Mouse (Mus musculus) thymus, postnatal 10 days (tissue): ENCODE measurements around the gene Epx.

Source experiments
- DNase-seq, 2 experiments: peaks; one replicate each; pipeline ENCODE4 v3.0.0; 2021; ENCODE audit warnings: low spot score in 2 of 2

Gene Epx

DNA sequence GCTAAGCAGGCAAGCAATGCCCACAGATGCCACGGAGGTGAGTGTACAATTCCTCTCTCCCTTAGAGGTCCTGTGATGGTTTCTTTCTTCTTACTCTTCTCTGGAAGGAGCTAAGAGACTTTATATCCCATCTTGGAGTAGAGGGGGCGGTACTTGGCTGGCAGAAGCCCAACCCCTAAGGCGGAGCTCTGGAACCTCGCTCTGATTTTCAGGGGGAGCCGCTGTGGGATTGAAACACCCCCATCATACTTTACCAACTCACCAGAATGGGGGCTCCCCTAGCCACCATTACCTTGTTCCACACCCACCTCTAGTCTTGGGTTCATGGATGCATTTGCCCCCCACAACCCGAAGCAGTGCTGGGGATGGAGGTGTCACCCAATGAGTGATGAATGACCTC lies at the start of gene Epx:
Gene Epx, minus strand, starts transcription at position 101 of the 400 bp plus-strand sequence.
- DNase-seq, result no peak

DNA sequence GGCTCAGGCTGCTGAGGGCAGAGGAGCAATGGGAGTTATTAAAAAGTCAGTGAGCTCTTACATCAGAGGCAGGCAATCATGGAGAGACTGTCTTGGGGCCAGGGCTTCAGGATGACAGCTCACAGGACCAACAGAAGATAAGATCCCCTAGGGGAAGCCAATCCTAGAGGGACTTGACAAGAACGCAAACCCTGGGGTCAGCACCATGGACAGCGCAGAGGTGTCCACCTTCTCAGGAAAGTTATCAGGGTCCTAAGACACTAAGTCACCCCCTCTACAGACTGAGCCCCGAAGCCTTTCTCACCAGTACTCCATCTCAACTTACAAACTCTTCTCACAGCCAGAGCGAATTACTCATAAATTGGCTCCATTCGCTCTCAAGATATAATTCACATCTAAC lies 45.6 kb upstream of the Epx start, which contains the start of gene Olfr464:
Gene Olfr464, minus strand, starts transcription at position 2 of the 400 bp plus-strand sequence.
- peak in 1 of 2 experiments; percentile 42 for DNase-seq

DNA sequence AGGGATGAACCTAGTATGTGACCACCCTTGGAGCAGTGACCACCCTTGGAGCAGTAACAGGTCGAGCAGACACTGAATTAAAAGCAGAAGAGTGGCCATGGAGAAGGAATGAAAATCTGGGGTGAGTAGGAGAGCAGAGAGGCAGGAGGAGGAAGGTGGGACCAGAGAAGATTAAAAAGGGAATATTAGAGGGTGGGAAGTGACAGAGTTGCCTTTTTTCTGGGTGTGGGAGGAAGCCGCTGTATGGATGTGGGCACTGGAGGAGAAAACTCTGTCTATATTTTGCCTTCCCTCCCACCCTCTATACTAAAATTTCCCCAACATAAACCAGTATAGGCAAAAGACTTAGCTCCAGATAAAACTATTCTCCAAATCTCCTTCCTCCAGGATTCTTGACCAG lies 45.0 kb upstream of the Epx start:
- no peak for DNase-seq

DNA sequence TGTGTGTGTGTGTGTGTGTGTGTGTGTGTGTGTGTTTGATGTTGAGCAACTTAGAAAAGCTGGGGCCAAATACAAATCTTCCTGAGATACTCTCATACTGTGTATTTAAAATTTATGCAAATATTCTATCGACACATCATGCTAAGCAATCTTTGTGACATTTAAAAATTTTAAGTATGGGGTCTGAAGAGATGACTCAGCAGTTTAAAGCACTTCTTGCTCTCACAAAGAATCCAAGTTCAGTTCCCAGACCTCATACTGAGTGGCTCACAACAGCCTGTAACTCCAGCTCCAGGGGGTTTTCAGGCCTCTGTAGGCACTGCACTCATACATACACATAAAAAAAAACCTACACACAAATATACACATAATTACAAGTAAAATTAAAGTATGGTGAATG lies 40.7 kb upstream of the Epx start:
- no peak for DNase-seq

DNA sequence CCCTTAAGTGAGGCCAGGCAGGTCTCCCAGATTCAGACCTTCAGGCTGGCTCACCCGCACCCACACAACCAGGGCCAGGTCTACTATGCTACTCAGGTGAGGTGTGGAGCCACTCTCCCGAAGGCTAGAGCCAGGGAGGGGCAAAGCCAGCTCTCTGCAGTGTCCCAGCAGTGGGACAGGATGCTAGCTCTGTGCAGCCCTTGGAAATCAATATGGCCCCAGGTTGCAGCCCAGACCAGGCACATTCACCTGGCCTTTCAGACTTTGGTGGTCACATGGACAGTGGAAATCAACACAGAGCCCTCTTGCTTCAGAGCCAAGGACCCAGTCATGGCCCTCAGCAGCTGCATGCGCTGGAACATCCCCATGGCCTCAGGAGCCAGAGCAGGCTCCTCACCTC lies 29.0 kb upstream of the Epx start:
- DNase-seq, result no peak

DNA sequence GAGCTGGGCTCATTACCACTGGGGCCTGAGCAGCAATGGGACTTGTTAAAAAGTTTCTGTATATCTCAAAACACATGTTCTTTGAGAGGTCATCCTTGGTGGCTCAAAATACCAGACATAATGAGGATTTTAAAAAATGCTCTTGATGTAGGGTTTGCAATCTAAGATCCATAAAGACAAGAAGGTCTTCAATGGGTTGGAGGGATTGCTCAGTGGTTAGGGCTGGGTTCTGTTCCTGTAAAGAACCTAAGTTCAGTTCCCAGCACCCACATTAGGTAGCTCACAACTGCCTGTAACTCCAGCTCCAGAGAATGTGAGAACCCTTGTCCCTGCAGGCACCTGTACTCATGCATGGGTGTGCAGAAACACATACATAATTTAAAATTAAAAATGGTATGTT lies 22.0 kb upstream of the Epx start, which contains the start of gene Olfr463:
Gene Olfr463, minus strand, starts transcription at position 101 of the 400 bp plus-strand sequence.
- no peak for DNase-seq

DNA sequence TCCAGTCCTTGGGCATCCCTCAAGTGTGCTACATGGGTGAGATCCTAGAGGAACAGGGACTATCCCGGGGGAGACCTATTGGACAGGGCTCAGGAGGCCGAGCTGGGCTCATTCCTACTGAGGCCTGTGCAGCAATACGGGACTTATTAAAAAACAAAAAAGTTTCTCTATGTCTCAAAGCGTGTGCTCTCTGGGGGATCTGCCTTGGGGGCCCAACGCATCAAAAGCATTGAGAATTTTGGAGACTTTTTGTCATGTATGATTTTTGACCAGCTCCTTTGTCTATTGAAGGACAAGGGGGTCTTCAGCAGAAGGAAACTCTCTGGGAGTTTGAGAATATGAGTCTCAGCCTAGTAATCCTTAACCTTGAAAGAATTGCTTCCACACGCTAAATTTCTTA lies 16.8 kb upstream of the Epx start, which contains the start of gene Olfr462:
Gene Olfr462, minus strand, starts transcription at position 101 of the 400 bp plus-strand sequence.
- no peak for DNase-seq

DNA sequence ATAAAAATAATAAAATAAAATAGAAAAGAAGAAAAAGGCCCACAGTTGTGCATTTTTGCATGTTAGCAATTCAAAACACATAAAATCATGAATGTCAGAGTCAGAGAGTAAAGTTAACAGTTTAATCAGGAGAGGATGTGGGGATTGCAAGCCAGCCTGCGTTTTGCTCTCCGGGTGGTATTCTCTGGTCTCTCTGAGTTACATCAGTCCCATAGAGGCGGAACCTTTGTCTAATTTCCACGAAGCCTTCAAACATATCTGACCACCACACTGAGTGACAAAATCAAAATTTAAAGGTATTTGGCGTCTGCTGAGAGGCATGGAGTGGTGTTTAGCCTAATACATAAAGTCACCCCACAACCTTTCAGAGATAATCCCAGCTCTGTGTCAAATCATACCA lies 9.5 kb upstream of the Epx start:
- no peak for DNase-seq

DNA sequence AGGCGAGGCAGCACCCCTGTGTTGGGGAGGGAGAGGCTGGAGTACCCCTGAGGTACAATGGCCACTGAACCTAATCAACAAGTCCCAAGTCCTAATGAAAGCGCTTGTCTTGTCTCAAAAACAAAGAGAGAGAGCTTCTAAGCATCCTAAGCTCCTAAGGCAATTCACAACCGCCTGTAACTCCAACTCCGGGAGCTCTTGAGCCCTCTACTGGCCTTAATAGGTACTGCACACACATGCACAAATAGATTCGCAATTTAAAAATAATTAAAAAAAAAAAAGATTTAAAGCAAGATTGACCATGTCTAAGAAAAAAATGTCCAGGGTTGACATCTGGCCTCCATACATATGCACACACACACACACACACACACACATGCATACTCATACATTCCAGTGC lies 8.2 kb upstream of the Epx start:
- peak in 1 of 2 experiments; percentile 17 for DNase-seq

DNA sequence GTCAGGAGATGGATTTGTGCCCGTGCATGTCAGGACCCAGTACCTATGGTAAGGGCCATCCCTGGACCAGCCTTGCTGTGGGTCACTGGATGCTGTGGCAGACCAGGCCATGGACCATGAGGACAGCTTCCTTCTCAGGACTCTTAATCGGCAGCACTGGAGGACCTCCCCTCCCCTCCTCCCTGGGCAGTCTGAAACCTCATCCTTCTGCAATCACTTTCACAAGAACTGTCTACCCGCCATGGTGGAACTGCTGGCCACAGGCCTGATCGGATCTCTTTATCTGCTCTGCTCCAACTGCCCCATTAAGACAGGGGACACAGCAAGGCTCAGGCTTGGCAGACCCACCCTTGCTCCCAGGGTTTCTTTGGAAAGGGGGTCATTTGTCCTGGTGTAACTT lies 6.4 kb upstream of the Epx start:
- no peak for DNase-seq

DNA sequence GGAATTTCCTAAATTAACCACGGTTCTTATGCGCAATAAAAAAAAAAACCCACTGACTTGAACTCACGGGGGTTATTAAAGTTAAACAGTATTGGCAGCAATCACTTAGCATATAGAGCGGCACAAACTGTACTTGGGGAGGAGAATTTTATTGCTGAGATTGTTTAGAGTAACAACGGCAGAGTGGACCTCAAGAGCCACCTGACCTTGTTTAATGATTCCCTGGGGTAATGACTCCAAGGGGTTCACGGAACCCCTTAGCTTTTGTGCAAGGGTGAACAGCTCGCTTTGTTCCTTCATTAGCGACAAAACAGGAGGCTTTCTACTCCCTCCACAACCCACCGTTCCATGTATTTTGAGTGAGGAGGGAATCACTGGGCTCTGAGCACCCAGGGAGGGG lies 4.5 kb upstream of the Epx start:
- no peak for DNase-seq

DNA sequence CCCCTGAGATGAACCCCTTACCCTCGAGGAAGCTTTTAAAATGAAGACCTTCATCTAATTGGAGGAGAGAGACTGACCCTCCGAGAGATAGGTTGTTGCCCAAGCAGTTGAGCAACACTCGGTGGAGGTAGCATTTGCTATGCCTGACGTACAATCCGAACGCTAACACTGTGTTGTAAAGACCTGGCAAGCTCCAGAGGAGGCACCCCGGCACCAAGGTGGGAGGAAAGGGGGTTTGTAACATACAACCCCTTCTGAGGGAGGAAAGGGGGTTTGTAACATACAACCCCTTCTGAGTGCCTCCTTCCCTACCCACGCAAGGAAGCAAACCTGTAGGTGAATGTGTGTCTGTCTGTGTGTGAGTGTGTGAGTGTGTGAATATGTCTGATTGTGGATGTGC lies 3.6 kb downstream of the Epx start:
- DNase-seq, result no peak

DNA sequence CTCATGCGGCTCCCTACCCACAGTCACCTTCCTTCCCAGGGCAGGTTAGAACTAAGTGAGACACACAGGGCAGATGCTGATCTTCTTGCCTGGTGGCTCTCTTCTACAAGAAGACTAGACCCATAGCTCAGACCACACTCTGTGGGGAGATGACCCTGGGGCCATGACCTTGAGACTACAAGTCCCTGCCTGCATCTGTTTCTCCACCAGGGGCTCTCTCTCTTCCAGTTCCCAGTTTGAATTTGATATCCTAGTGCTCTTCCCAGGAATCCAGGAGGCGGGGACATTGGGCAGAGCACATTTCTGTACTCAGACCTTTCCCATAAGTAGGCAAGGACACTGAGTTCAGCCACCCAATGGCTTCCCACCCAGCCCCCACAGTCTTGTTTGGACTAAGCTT lies 5.2 kb downstream of the Epx start:
- DNase-seq, result no peak

DNA sequence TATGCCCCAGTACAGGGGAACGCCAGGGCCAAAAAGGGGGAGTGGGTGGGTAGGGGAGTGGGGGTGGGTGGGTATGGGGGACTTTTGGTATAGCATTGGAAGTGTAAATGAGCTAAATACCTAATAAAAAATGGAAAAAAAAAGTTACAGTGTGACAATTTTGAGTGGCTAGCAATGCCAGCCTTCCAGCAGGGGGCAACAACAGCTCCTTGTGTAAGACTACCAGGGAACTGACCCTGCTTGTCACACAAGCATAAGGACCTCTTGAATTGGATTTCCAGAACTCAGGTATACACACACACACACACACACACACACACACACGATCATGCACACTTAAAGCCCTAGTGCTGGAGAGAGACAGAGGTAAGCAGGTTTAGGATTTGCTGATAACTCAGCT lies 8.4 kb downstream of the Epx start:
- peak in 1 of 2 experiments; percentile 19 for DNase-seq

DNA sequence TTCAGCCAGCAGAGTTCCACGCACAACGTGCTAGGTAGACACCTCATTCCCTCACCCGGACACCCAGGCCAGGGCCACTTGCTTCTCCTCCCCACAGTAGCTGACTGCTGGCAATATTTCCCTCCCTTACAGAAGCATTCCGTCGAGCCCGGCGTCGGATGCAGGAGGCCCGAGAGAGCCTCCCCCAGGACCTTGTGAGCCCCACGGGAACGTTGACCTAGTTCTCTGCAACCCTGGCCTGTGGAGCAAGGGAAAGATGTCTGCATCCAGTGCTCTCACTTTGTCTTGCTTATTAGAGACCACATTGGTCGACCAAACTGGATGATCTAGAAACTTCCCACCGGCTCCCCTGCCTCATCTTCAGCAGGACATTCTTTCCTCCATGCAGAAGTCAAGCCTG lies 12.5 kb downstream of the Epx start:
- DNase-seq, result no peak

DNA sequence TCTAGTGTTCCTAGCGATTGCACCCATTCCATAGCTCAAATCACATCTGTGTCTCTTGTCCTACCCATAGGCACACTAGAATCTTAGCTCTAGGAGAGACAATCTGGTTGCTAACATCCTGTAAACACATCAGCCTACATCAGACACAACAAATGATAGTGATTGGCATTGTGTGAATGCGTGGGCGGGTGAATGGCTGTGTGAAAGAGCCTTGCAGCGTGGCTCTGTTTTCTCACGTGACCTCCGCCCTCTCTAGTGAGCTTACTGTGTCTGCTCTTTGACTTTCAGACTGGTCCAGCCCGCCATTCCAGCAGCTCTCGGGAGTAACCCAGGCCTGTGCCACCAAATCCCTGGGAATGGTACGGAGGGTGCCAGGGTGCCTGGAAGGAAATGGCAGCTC lies 14.9 kb downstream of the Epx start:
- no peak for DNase-seq

DNA sequence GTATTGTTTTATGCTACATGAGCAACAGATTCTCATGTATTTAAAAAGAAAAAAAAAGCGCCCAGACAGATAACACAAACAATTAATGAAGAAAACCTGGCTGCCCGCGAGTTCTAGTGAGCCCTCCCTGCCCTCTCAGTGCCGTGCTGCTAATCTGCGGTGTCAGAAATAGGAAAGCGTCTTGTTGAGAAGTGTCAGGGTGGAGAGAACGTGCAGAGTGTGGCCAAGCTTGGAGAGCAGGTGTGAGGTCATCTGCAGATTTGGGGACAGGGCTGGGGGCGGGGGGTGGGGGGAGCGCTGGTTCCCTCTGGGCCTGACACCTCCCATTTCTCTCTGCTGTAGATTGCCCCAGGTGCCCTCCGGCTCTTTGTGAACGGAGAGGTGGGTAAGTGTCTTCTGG lies 16.1 kb downstream of the Epx start:
- DNase-seq, result no peak

DNA sequence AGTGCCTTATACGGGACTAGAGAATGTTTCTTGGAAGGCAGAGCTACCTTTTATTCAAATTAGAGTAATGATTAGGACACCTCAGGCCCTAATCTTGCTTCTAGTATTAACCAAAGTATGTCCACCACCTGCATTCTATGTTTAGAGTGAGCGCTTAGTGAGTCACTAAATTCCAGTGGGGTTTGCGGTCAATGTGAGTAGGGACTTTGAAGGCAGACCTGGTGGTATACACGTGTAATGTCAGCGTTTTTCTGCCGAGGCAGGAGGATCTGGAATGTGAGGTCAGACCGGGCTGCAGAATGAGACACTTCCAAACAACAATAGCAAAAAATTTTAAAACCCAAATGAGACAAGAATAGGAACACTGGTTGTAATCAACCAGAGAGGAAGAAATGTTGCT lies 20.8 kb downstream of the Epx start:
- no peak for DNase-seq

DNA sequence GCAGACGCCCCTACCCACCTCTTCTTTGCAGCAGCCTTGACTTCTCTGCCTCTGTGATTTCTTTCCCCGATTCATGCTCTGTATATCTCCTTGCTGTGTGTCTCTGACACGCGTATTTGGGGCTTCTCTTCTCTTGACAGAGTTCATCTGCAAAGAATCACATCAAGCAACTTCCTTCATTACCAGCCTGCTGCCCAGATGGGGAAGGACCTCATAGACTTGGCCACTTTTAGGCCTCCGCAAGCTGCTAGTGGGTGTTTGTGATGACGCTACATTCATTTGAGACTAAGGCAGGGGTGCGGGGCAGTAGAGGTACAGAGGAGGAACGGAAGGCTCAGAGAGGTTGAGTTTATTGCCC lies 21.8 kb downstream of the Epx start:
- no peak for DNase-seq

DNA sequence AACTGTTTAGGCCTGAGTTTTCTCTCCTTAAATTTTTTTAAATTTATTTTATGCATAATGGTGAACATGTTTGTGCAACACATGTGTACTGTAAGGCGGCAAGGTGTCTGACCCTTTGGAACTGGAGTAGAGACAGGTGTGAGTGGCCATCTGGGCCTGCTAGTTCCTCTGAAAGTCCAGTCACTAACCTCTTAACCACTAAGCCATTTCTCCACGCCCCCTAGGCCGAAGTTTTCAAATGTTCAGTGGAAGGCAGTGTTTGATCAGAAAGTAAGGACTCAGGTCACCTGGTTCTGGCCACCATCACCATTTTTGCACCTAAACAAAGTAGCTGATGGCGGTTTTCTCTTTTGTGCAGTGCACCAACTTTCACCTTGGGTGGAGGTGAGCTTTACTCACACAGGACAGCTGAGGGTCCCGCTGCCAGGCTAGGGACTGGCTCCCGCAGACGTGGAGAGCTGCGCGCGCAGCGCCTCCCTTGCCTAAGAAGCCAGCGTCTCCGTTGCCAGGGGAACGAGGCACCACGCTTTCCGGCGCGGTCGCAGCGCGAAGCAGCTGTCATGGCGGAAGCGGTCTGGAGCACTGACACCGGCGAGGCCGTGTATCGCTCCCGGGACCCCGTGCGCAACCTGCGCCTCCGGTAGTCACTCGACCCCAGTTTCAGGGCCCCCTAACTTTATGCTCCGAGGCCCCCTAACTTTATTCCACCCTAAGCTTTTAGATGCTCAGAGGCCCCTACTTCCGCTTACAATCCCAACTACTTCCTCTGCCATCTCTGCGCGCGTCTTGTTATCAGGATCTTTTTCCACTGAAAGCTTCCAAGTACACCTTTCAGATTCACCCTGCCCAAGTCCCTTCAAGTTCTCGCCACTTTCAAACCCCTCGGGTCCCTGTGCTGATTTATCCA lies 22.4 kb downstream of the Epx start, which contains the start of gene Mks1:
Gene Mks1, plus strand, starts transcription at position 526 of the 907 bp plus-strand sequence.
- peak; percentile 86 to 92 for DNase-seq

DNA sequence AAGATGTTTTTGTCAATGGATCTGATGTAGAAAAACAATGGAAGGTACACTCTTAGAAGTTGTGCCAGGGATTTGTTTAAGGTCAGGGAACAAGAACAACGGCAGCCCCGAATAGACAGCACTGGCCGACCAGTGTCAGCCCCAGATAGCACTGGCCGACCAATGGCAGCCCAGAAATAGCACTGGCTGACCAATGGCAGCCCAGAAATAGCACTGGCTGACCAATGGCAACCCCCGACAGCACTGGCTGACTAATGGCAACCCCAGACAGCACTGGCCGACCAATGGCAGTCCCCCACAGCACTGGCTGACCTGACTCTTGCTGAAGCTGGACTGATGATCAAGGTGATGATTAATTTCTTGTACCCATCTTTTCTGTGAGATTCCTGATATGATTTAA lies 27.5 kb downstream of the Epx start:
- no peak for DNase-seq

DNA sequence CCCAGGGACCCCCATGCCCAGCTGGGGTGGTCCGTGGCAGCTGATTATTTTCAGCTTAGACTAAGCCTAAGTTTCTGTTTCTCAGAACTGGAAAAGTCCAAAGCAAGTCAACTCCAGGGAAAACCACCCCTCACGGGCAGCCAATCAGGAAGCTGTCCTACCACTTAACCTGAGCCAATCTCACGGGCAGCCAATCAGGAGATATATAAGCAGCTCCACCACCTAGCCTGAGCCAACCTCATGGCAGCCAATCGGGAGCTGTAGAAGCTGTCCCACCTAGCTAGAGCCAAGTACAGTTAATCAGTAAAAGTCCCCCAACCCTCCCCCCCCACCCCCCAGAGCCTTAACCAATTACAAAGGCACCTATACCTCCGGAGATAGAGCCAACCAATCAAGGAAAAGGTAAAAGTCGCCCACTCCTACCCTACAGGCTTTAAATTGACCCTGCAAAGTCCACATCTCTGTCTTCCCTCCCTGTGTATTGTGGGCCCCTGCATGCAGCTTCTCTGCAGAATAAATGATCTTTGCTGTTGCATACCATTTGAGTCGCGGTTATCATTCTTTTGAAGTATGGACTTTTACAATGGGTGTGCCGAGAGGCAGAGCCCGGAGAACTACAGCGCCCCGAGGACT lies 28.3 kb downstream of the Epx start:
- no peak for DNase-seq

DNA sequence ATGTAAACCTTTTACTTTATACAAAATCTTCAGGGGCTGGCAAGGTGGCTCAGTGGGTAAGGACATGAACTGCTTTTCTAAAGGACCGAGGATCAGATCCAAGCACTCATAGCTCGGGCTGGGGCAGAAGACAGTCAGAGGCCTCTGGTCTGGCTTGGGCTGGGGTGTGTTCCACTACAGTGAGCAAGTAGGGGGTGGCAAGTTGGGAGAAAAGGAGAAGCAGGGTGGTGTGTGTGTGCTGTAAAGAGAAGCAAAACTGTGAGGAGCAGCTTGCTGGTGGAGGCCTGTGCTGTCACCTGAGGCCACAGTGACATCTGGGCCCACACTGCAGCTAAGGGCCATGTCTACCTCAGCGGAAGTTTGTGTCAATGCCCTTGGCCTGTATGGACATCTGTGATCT lies 33.9 kb downstream of the Epx start:
- DNase-seq, result no peak
